Comparison of ENCODE assay signal across 7 mouse cellular contexts in the genomic region with DNA sequence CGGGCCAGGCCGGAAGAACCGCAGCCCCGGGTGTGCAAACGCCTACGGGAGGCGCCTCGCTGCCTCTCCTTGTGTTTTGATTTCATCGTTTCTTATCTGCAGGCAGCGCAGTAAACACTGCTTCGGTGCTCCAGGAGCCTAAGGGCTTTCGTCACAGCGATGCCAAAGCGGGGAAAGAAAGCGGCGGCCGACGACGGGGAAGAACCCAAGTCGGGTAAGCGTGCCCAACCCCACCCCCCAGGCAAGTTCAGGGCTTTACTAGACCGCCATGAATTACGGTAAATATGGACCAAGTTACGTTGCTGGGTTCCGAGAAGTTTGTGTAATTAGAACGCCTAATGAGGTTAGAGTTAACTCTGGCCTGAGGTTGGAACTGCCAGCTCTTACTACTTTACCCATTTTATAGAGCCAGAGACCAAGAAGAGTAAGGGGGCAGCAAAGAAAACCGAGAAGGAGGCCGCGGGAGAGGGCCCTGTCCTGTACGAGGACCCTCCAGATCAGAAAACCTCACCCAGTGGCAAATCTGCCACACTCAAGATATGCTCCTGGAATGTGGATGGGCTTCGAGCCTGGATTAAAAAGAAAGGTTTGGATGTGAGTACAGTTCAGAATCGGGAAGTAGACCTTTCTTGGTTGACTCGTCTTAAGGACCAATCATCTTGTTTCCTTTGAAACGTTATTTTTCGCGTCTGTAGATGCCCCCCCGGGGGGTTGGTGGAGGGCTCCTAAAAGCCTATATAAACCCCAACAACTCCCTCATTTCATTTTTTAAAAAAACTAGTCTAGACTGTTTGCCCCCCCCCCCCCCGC. TPM values are rescaled to one million over a fixed set of nuclear protein-coding genes. Genes with fewer than 3 reads are reported as not detected.
DNase-seq lines count a peak whose midpoint lies in the region; ATAC-seq and TF ChIP-seq lines count a peak whose summit lies in the region.

No protein-coding gene starts in this region.

- 0 out of 2 replicates have a peak, but pooled peaks cover 16% of the 10 kb centered on the region for H3K4me1 ChIP-seq in embryonic facial prominence, embryonic 14.5 days (ENCODE audit: control insufficient read depth, insufficient read depth, low read length)
- H3K4me1 ChIP-seq in intestine, embryonic 15.5 days (replicated peaks), result peaks cover 16% of the 10 kb centered on the region; the same call in 1 of the 2 replicates

- peak overlapping the region; percentile 53 for H3ac ChIP-seq in myocyte (ENCODE audit: control insufficient read depth, insufficient read length)

- H3K27ac ChIP-seq in embryonic facial prominence, embryonic 14.5 days (replicated peaks; ENCODE audit: low read depth, low read length), result peak overlapping the region; percentile 95
- peak overlapping the region; percentile 93 for H3K27ac ChIP-seq in intestine, embryonic 15.5 days

- WGBS in embryonic facial prominence, embryonic 14.5 days, result 1% methylated on average over 38 of the region's 38 CpGs
- WGBS in intestine, embryonic 15.5 days, result 1% methylated on average over 38 of the region's 38 CpGs

- peaks cover 54% of the 10 kb centered on the region for H3K79me2 ChIP-seq in myocyte (ENCODE audit: control insufficient read depth, insufficient read depth)

- peak; percentile 38 for DNase-seq in 3T3-L1 (ENCODE audit: low read depth, low spot score)
- peak; percentile 54 for DNase-seq in 416B (ENCODE audit: low read depth)
- DNase-seq in embryonic facial prominence, embryonic 14.5 days (ENCODE audit: low spot score), result no peak
- no peak for DNase-seq in c-Kit-positive CD71-positive TER-119-positive erythroid progenitor cells, embryonic 14.5 days (ENCODE audit: low spot score)
- no peak for DNase-seq in thymus, postnatal 10 days (ENCODE audit: low spot score in 2 of 2)

- H3K9ac ChIP-seq in embryonic facial prominence, embryonic 14.5 days (ENCODE audit: low read depth, low read length), result peak overlapping the region; percentile 86
- peak overlapping the region; percentile 77 for H3K9ac ChIP-seq in intestine, embryonic 15.5 days

- peak overlapping the region; percentile 88 for H3K4me2 ChIP-seq in embryonic facial prominence, embryonic 14.5 days (ENCODE audit: low read depth, low read length)
- H3K4me2 ChIP-seq in intestine, embryonic 15.5 days (replicated peaks), result peak overlapping the region; percentile 69
- H3K4me2 ChIP-seq in myocyte (ENCODE audit: low read depth), result peak overlapping the region; percentile 91

- H3K27me3 ChIP-seq in embryonic facial prominence, embryonic 14.5 days (replicated peaks; ENCODE audit: control insufficient read depth, insufficient read depth, low read length), result no peaks in the 10 kb centered on the region
- no peaks in the 10 kb centered on the region for H3K27me3 ChIP-seq in intestine, embryonic 15.5 days (replicated peaks)
- H3K27me3 ChIP-seq in myocyte (ENCODE audit: control insufficient read depth, insufficient read depth, insufficient read length), result no peaks in the 10 kb centered on the region

- peak; percentile 35 for ATAC-seq in embryonic facial prominence, embryonic 14.5 days (ENCODE audit: low read depth)
- peak; percentile 59 for ATAC-seq in intestine, embryonic 15.5 days

- H3K9me3 ChIP-seq in embryonic facial prominence, embryonic 14.5 days (ENCODE audit: control insufficient read depth, low read length), result no peaks in the 10 kb centered on the region
- no peaks in the 10 kb centered on the region for H3K9me3 ChIP-seq in intestine, embryonic 15.5 days

- H3K4me3 ChIP-seq in embryonic facial prominence, embryonic 14.5 days (ENCODE audit: low read depth, low read length), result peak overlapping the region; percentile 71
- H3K4me3 ChIP-seq in intestine, embryonic 15.5 days (replicated peaks), result peak overlapping the region; percentile 78
- H3K4me3 ChIP-seq in myocyte, result peak overlapping the region; percentile 87

- peaks cover 35% of the 10 kb centered on the region for H3K36me3 ChIP-seq in embryonic facial prominence, embryonic 14.5 days (ENCODE audit: control insufficient read depth, insufficient read depth, low read length)
- H3K36me3 ChIP-seq in intestine, embryonic 15.5 days, result peaks cover 23% of the 10 kb centered on the region
- H3K36me3 ChIP-seq in myocyte (ENCODE audit: control insufficient read depth, insufficient read depth), result peaks cover 24% of the 10 kb centered on the region

- no peak for TF ChIP-seq POLR2A in myocyte (IDR thresholded peaks at IDR 0.05; ENCODE audit: insufficient read length, low read depth)

TF ChIP-seq in myocyte, 11 proteins besides CTCF, POLR2A, EP300 and RAD21:
- TF ChIP-seq MAX (IDR thresholded peaks at IDR 0.05; ENCODE audit: low read depth) (no peak), POLR2AphosphoS2 (IDR thresholded peaks at IDR 0.05; ENCODE audit: insufficient read length, low read depth) (peak; percentile 31)

RNA-seq across cellular contexts. Expression of a gene that starts 0.5 kb away (rescaled TPM):
- 177 and 204 TPM in 2 replicates for polyA plus RNA-seq in embryonic facial prominence, embryonic 14.5 days (2014; fragmentation: Nextera tagmentation; extraction: Ambion mirVana)
- 236 and 265 TPM in 2 replicates for polyA plus RNA-seq in intestine, embryonic 15.5 days (2015; fragmentation: Nextera tagmentation; extraction: Ambion mirVana)
- 113 TPM for polyA plus RNA-seq in myocyte (2012; fragmentation: generic; extraction: Trizol)

RNA-seq across cellular contexts. Expression of a gene that starts 0.6 kb away (rescaled TPM):
- polyA plus RNA-seq in embryonic facial prominence, embryonic 14.5 days (2014; fragmentation: Nextera tagmentation; extraction: Ambion mirVana), result 138 and 153 TPM in 2 replicates
- polyA plus RNA-seq in intestine, embryonic 15.5 days (2015; fragmentation: Nextera tagmentation; extraction: Ambion mirVana), result 134 and 136 TPM in 2 replicates
- polyA plus RNA-seq in myocyte (2012; fragmentation: generic; extraction: Trizol), result 81.0 TPM

RNA-seq across cellular contexts. Expression of a gene that starts 5.3 kb away (rescaled TPM):
- 42.0 and 54.8 TPM in 2 replicates for polyA plus RNA-seq in embryonic facial prominence, embryonic 14.5 days (2014; fragmentation: Nextera tagmentation; extraction: Ambion mirVana)
- polyA plus RNA-seq in intestine, embryonic 15.5 days (2015; fragmentation: Nextera tagmentation; extraction: Ambion mirVana), result 65.5 and 67.5 TPM in 2 replicates
- polyA plus RNA-seq in myocyte (2012; fragmentation: generic; extraction: Trizol), result 71.3 TPM

RNA-seq across cellular contexts. Expression of a gene that starts 5.6 kb away (rescaled TPM):
- 51.5 and 51.7 TPM in 2 replicates for polyA plus RNA-seq in embryonic facial prominence, embryonic 14.5 days (2014; fragmentation: Nextera tagmentation; extraction: Ambion mirVana)
- polyA plus RNA-seq in intestine, embryonic 15.5 days (2015; fragmentation: Nextera tagmentation; extraction: Ambion mirVana), result 96.6 and 99.1 TPM in 2 replicates
- 20.4 TPM for polyA plus RNA-seq in myocyte (2012; fragmentation: generic; extraction: Trizol)

RNA-seq across cellular contexts. Expression of a gene that starts 19.0 kb away (rescaled TPM):
- polyA plus RNA-seq in embryonic facial prominence, embryonic 14.5 days (2014; fragmentation: Nextera tagmentation; extraction: Ambion mirVana), result not detected in 2 replicates
- not detected in 2 replicates for polyA plus RNA-seq in intestine, embryonic 15.5 days (2015; fragmentation: Nextera tagmentation; extraction: Ambion mirVana)
- polyA plus RNA-seq in myocyte (2012; fragmentation: generic; extraction: Trizol), result 11.9 TPM

Comparison
In these comparisons a context has a peak if more than half of its experiments do, and no peak if none do; other contexts are left out.
1. DNase-seq: peak in 3T3-L1 (single experiment) and 416B (single experiment); none in embryonic facial prominence, embryonic 14.5 days (single experiment), c-Kit-positive CD71-positive TER-119-positive erythroid progenitor cells, embryonic 14.5 days (single experiment) and thymus, postnatal 10 days (0 of 2).
2. Peak in every context shown above with its lines, with median percentiles within 50 percentile points of each other: H3K4me2 ChIP-seq and H3K4me3 ChIP-seq.